Mouse (Mus musculus): ENCODE measurements around the gene Pitpnm3.
A peak's percentile ranks its signal among the peaks of the same experiment; 100 is the strongest.

Pitpnm3 gene

GRCm38 (mm10) chr11:72095994-72096393 is 39.6 kb downstream of the Pitpnm3 start:
- DNase-seq (ENCODE audit: low read depth, low spot score) = no peak

- DNase-seq (ENCODE audit: low read depth, low spot score) = no peak
Observed at GRCm38 (mm10) chr11:72094442-72094841, 41.1 kb downstream of the Pitpnm3 start.

- no peak for DNase-seq (ENCODE audit: low read depth, low spot score)
Observed at GRCm38 (mm10) chr11:72092390-72092789, 43.2 kb downstream of the Pitpnm3 start.

- DNase-seq (ENCODE audit: low read depth, low spot score) = peak; percentile 30
Observed at GRCm38 (mm10) chr11:72086251-72087046, 49.1 kb downstream of the Pitpnm3 start.

GRCm38 (mm10) chr11:72084337-72084736 is 51.2 kb downstream of the Pitpnm3 start:
- DNase-seq (ENCODE audit: low read depth, low spot score) = no peak

GRCm38 (mm10) chr11:72082601-72083000 is 53.0 kb downstream of the Pitpnm3 start:
- DNase-seq (ENCODE audit: low read depth, low spot score) = no peak

GRCm38 (mm10) chr11:72080461-72080860 is 55.1 kb downstream of the Pitpnm3 start:
- DNase-seq (ENCODE audit: low read depth, low spot score) = no peak

GRCm38 (mm10) chr11:72078647-72079046 is 56.9 kb downstream of the Pitpnm3 start:
- no peak for DNase-seq (ENCODE audit: low read depth, low spot score)

GRCm38 (mm10) chr11:72078056-72078455 is 57.5 kb downstream of the Pitpnm3 start:
- no peak for DNase-seq (ENCODE audit: low read depth, low spot score)

- DNase-seq (ENCODE audit: low read depth, low spot score) = no peak
Observed at GRCm38 (mm10) chr11:72074230-72074629, 61.3 kb downstream of the Pitpnm3 start.

GRCm38 (mm10) chr11:72072331-72072905 is 63.2 kb downstream of the Pitpnm3 start:
- DNase-seq (ENCODE audit: low read depth, low spot score) = no peak

- DNase-seq (ENCODE audit: low read depth, low spot score) = no peak
Observed at GRCm38 (mm10) chr11:72070733-72071132, 64.8 kb downstream of the Pitpnm3 start.

GRCm38 (mm10) chr11:72068026-72068425 is 67.6 kb downstream of the Pitpnm3 start:
- DNase-seq (ENCODE audit: low read depth, low spot score) = no peak

GRCm38 (mm10) chr11:72067326-72067725 is 68.3 kb downstream of the Pitpnm3 start:
- no peak for DNase-seq (ENCODE audit: low read depth, low spot score)

GRCm38 (mm10) chr11:72066330-72066729 is 69.2 kb downstream of the Pitpnm3 start:
- peak; percentile 43 for DNase-seq (ENCODE audit: low read depth, low spot score)

- no peak for DNase-seq (ENCODE audit: low read depth, low spot score)
Observed at GRCm38 (mm10) chr11:72065103-72065502, 70.5 kb downstream of the Pitpnm3 start.

- no peak for DNase-seq (ENCODE audit: low read depth, low spot score)
Observed at GRCm38 (mm10) chr11:72064414-72064813, 71.2 kb downstream of the Pitpnm3 start.

GRCm38 (mm10) chr11:72061093-72061620 is 74.4 kb downstream of the Pitpnm3 start:
- DNase-seq (ENCODE audit: low read depth, low spot score) = no peak

- DNase-seq (ENCODE audit: low read depth, low spot score) = no peak
Observed at GRCm38 (mm10) chr11:72060416-72060815, 75.2 kb downstream of the Pitpnm3 start.

GRCm38 (mm10) chr11:72057166-72057565 is 78.4 kb downstream of the Pitpnm3 start:
- no peak for DNase-seq (ENCODE audit: low read depth, low spot score)

GRCm38 (mm10) chr11:72055176-72055575 is 80.4 kb downstream of the Pitpnm3 start:
- no peak for DNase-seq (ENCODE audit: low read depth, low spot score)

GRCm38 (mm10) chr11:72052636-72053035 is 82.9 kb downstream of the Pitpnm3 start:
- DNase-seq (ENCODE audit: low read depth, low spot score) = peak; percentile 67

- DNase-seq (ENCODE audit: low read depth, low spot score) = no peak
Observed at GRCm38 (mm10) chr11:72052221-72052620, 83.4 kb downstream of the Pitpnm3 start.
